ENCODE assay signal across 1 mouse cellular context in the genomic region with DNA sequence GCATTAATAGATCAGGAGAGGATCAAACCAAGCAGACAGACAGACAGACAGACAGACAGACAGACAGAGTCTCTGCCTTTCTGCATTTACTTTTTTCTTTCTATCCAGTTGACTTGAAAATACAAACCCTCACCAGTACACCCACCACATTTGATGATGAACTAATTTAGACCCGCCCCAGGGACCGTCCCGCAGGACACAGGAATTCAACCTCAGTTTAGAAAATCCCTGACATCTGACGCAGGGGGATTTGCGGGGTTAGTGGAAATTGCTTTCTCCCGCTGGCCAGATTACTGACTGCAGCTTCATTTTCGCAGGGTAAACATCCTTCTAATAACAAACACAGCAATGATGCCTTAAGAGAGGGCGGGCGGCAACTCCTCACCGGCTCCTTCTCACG.
TF ChIP-seq lines count a peak whose summit lies in the region.

A gene (plus strand): TSS at position 301 of the 400 bp plus-strand sequence.

TF ChIP-seq in CH12.LX, 34 proteins besides CTCF, POLR2A, EP300 and RAD21 (continued from another document):
- TF ChIP-seq TCF12 (IDR thresholded peaks at IDR 0.05; ENCODE audit: low read depth, low read length) = no peak
- no peak for TF ChIP-seq PAX5 (IDR thresholded peaks at IDR 0.05; ENCODE audit: low read length)
- TF ChIP-seq MAX (IDR thresholded peaks at IDR 0.05; ENCODE audit: low read length) = no peak
- TF ChIP-seq USF1 (IDR thresholded peaks at IDR 0.05; ENCODE audit: low read depth, low read length) = no peak
- TF ChIP-seq JUND (conservative IDR thresholded peaks at IDR 0.05; ENCODE audit: low read depth, low read length) = no peak
